In the genomic region with DNA sequence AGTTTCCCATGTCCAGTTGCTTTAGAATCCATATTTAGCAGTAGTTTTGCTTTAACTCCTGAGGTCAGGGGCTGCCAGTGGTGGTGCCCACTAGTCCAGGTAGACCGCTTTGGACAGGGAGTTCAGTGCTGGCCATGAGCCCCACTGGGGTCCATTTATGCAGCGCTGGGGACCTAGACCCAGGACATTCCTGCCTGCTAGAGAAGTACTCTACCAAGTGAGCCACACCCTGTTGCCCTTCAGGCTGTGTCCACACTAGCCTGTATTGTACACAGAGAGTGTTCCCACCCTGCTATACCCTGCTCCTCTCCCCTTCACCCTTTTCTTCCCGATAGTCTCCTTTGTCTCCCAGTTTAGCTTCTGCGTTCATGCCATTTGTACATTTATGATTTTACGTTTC, we compare ENCODE assay signal across 26 mouse cellular contexts. TPM values are rescaled to one million over a fixed set of nuclear protein-coding genes. Genes with fewer than 3 reads are reported as not detected.
DNase-seq lines count a peak whose midpoint lies in the region; ATAC-seq and TF ChIP-seq lines count a peak whose summit lies in the region.
"Had no signal": no experiment of that assay in that cellular context is flagged by ENCODE, and none has a peak within 500 bp of the region (broad histone marks: within the 10 kb centered on the region; RNA-seq: fewer than 3 reads in every experiment).

No protein-coding gene starts in this region.

- peak; percentile 86 for DNase-seq in heart, adult 11 months
- DNase-seq in heart, postnatal 4 days, result no peak
- no peak for DNase-seq in lung, embryonic 14.5 days
- no peak for DNase-seq in lung, postnatal 10 days
- peak; percentile 13 for DNase-seq in large intestine, adult 2 months (ENCODE audit: low read depth, low spot score)
- no peak for DNase-seq in kidney, adult 11 months
- DNase-seq in midbrain, postnatal 0 days (ENCODE audit: low spot score), result no peak
- DNase-seq: adrenal gland, adult 8-10 months; cerebellum, adult 9-10 months; cerebellum, postnatal 36 days; heart, postnatal 10 days; kidney, postnatal 14 days; retina, postnatal 1 day; right cerebral cortex, postnatal 14 days; thymus, adult 2 months; thymus, postnatal 4 days had no signal

- no peak overlapping the region for H3K4me3 ChIP-seq in lung, embryonic 14.5 days (ENCODE audit: low read depth, low read length)
- no peak overlapping the region for H3K4me3 ChIP-seq in stomach, embryonic 15.5 days (replicated peaks)
- no peak overlapping the region for H3K4me3 ChIP-seq in midbrain, postnatal 0 days (ENCODE audit: low read depth, low read length)
- H3K4me3 ChIP-seq: heart, embryonic 13.5 days; hindbrain, embryonic 10.5 days; hindbrain, embryonic 15.5 days; limb, embryonic 12.5 days; liver, embryonic 15.5 days had no signal

- peak; percentile 41; the same call in 1 of the 2 replicates for ATAC-seq in lung, embryonic 14.5 days (ENCODE audit: insufficient read depth)
- peak; percentile 47; the same call in 1 of the 2 replicates for ATAC-seq in stomach, embryonic 15.5 days (ENCODE audit: insufficient read depth, low FRiP score, low read depth)
- no peak for ATAC-seq in midbrain, postnatal 0 days (ENCODE audit: low FRiP score)
- ATAC-seq: forebrain, embryonic 14.5 days; inflammation-experienced regulatory T-cells, adult 6 months had no signal

- WGBS in lung, embryonic 14.5 days, result 84% methylated on average over 5 of the region's 5 CpGs
- WGBS in large intestine, adult 2 months, result 57% methylated on average over 5 of the region's 5 CpGs
- WGBS in stomach, embryonic 15.5 days, result 78% methylated on average over 5 of the region's 5 CpGs
- 96% methylated on average over 5 of the region's 5 CpGs for WGBS in midbrain, postnatal 0 days

- no peaks in the 10 kb centered on the region for H3K9me3 ChIP-seq in lung, embryonic 14.5 days (ENCODE audit: low read depth, low read length)
- H3K9me3 ChIP-seq in stomach, embryonic 15.5 days, result no peaks in the 10 kb centered on the region
- H3K9me3 ChIP-seq in midbrain, postnatal 0 days (ENCODE audit: low read length), result no peaks in the 10 kb centered on the region
- H3K9me3 ChIP-seq: heart, embryonic 13.5 days; hindbrain, embryonic 10.5 days; hindbrain, embryonic 15.5 days; limb, embryonic 12.5 days; liver, embryonic 15.5 days had no signal

- no peak overlapping the region for H3K4me2 ChIP-seq in lung, embryonic 14.5 days
- H3K4me2 ChIP-seq in stomach, embryonic 15.5 days, result no peak overlapping the region
- H3K4me2 ChIP-seq in midbrain, postnatal 0 days (ENCODE audit: low read depth, low read length, poor library complexity, severe bottlenecking), result no peak overlapping the region
- H3K4me2 ChIP-seq: heart, embryonic 13.5 days; hindbrain, embryonic 15.5 days; limb, embryonic 12.5 days; liver, embryonic 15.5 days; midbrain, embryonic 11.5 days had no signal

- H3K4me1 ChIP-seq in lung, embryonic 14.5 days (ENCODE audit: insufficient read depth), result no peaks in the 10 kb centered on the region; the same call in 1 of the 2 replicates
- peaks cover 4% of the 10 kb centered on the region; the same call in 1 of the 2 replicates for H3K4me1 ChIP-seq in stomach, embryonic 15.5 days
- no peaks in the 10 kb centered on the region for H3K4me1 ChIP-seq in midbrain, postnatal 0 days (ENCODE audit: insufficient read depth, low read length)
- H3K4me1 ChIP-seq: liver, embryonic 15.5 days had no signal

- H3K9ac ChIP-seq in lung, embryonic 14.5 days, result no peak overlapping the region
- H3K9ac ChIP-seq in stomach, embryonic 15.5 days, result no peak overlapping the region
- no peak overlapping the region for H3K9ac ChIP-seq in midbrain, postnatal 0 days (replicated peaks; ENCODE audit: low read length, poor library complexity, severe bottlenecking)
- H3K9ac ChIP-seq: heart, embryonic 13.5 days; hindbrain, embryonic 15.5 days; limb, embryonic 12.5 days; liver, embryonic 15.5 days had no signal

- H3K27ac ChIP-seq in lung, embryonic 14.5 days (ENCODE audit: low read depth), result no peak overlapping the region
- H3K27ac ChIP-seq in stomach, embryonic 15.5 days, result no peak overlapping the region
- no peak overlapping the region for H3K27ac ChIP-seq in midbrain, postnatal 0 days (ENCODE audit: low read depth, low read length)
- H3K27ac ChIP-seq: heart, embryonic 13.5 days; hindbrain, embryonic 10.5 days; hindbrain, embryonic 15.5 days; limb, embryonic 12.5 days; liver, embryonic 15.5 days had no signal

- H3K36me3 ChIP-seq in lung, embryonic 14.5 days (ENCODE audit: insufficient read depth), result no peaks in the 10 kb centered on the region
- no peaks in the 10 kb centered on the region for H3K36me3 ChIP-seq in stomach, embryonic 15.5 days
- no peaks in the 10 kb centered on the region for H3K36me3 ChIP-seq in midbrain, postnatal 0 days (ENCODE audit: insufficient read depth, low read length)
- H3K36me3 ChIP-seq: G1E; heart, embryonic 13.5 days; hindbrain, embryonic 10.5 days; hindbrain, embryonic 15.5 days; limb, embryonic 12.5 days; liver, embryonic 15.5 days had no signal

- H3K27me3 ChIP-seq in lung, embryonic 14.5 days (ENCODE audit: insufficient read depth, low read length), result no peaks in the 10 kb centered on the region
- H3K27me3 ChIP-seq in stomach, embryonic 15.5 days (replicated peaks), result no peaks in the 10 kb centered on the region
- no peaks in the 10 kb centered on the region for H3K27me3 ChIP-seq in midbrain, postnatal 0 days (ENCODE audit: insufficient read depth, low read length)
- H3K27me3 ChIP-seq: heart, embryonic 13.5 days; hindbrain, embryonic 15.5 days; limb, embryonic 12.5 days; liver, embryonic 15.5 days had no signal

- TF ChIP-seq CTCF in lung, embryonic 14.5 days (IDR thresholded peaks at IDR 0.05; ENCODE audit: low read depth), result no peak
- no peak for TF ChIP-seq CTCF in midbrain, postnatal 0 days (IDR thresholded peaks at IDR 0.05)

RNA-seq across cellular contexts. Expression of a gene that starts 28.8 kb away (rescaled TPM):
- total RNA-seq in heart, postnatal 4 days (2021), result 10 to 100 TPM; 68.9 to 75.6 TPM
- polyA plus RNA-seq in lung, embryonic 14.5 days (2014; fragmentation: Nextera tagmentation; extraction: Ambion mirVana), result 20.1 and 20.5 TPM in 2 replicates
- 2.2 and 3.5 TPM in 2 replicates for polyA plus RNA-seq in large intestine, adult 2 months (2012; rRNA removed)
- polyA plus RNA-seq in stomach, embryonic 15.5 days (2015; fragmentation: Nextera tagmentation; extraction: Ambion mirVana), result 24.7 and 29.3 TPM in 2 replicates
- total RNA-seq in midbrain, postnatal 0 days (2014; rRNA removed), result 62.0 and 66.6 TPM in 2 replicates
- polyA plus RNA-seq in midbrain, postnatal 0 days (2015; fragmentation: Nextera tagmentation; extraction: Ambion mirVana), result 26.1 and 31.4 TPM in 2 replicates
- polyA plus RNA-seq: G1E had no signal

Comparison
In these comparisons a context has a peak if more than half of its experiments do, and no peak if none do; other contexts are left out.
1. DNase-seq: peak in heart, adult 11 months (single experiment) and large intestine, adult 2 months (single experiment); none in heart, postnatal 4 days (single experiment), lung, embryonic 14.5 days (single experiment), lung, postnatal 10 days (single experiment), kidney, adult 11 months (single experiment) and midbrain, postnatal 0 days (single experiment).